Mouse (Mus musculus): ENCODE results near the gene Adh5. TPM values are rescaled to one million over a fixed set of nuclear protein-coding genes. Genes with fewer than 3 reads are reported as not detected.

Gene Adh5
- total and polyA plus RNA-seq, 3 experiments: 128 to 351 (median 187) TPM

DNA sequence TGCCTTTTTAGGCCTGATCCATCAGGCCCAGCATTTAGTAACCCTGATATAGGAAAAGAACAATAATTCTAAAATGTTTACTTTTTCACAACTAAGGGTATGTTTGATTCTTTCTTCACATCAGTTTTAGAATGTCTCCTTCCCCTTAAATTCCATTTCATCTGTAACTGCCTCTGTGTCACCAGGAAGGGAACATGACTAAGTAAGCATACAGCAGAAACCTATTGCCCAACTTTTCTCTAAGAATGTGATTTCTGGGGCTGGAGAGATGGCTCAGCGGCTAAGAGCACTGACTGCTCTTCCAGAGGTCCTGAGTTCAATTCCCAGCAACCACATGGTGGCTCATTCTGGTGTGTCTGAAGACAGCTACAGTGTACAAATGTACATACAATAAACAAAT is 11.3 kb downstream of the Adh5 start:
- no peak overlapping the region for H3K4me3 ChIP-seq (ENCODE audit: control insufficient read depth in 1 of 2, insufficient read depth in 1 of 2, low read depth in 2 of 2, low read length in 2 of 2)
- TF ChIP-seq MYB (IDR thresholded peaks at IDR 0.05; ENCODE audit: low read depth, low read length) (no peak), BHLHE40 (IDR thresholded peaks at IDR 0.05; ENCODE audit: borderline replicate concordance, low read depth, low read length) (no peak), ZC3H11A (IDR thresholded peaks at IDR 0.05; ENCODE audit: low read depth, low read length) (no peak), MAX (IDR thresholded peaks at IDR 0.05; ENCODE audit: low read length) (no peak), NELFE (IDR thresholded peaks at IDR 0.05; ENCODE audit: low read depth, low read length) (no peak)
- H3K9ac ChIP-seq (ENCODE audit: control insufficient read depth, low read depth, low read length, poor library complexity, severe bottlenecking): no peak overlapping the region
- H3K9me3 ChIP-seq (replicated peaks; ENCODE audit: insufficient read depth, low read length): no peaks in the 10 kb centered on the region
- no peaks in the 10 kb centered on the region for H3K27me3 ChIP-seq (ENCODE audit: control insufficient read depth in 1 of 2, insufficient read depth in 2 of 2, low read length in 2 of 2)
- no peaks in the 10 kb centered on the region for H3K79me2 ChIP-seq (ENCODE audit: control insufficient read depth, insufficient read depth, low read length, poor library complexity)
- DNase-seq (ENCODE audit: low read depth, low spot score): no peak
- H3K27ac ChIP-seq (ENCODE audit: control insufficient read depth, low read depth, low read length): no peak overlapping the region
- no peaks in the 10 kb centered on the region for H3K4me1 ChIP-seq (ENCODE audit: control insufficient read depth in 1 of 2, insufficient read depth in 2 of 2, low read length in 2 of 2)
- peaks cover 0 to 16% of the 10 kb centered on the region in 2 experiments; a peak in 2 of 4 replicates for H3K36me3 ChIP-seq (ENCODE audit: control insufficient read depth in 1 of 2, insufficient read depth in 2 of 2, low read length in 2 of 2)

DNA sequence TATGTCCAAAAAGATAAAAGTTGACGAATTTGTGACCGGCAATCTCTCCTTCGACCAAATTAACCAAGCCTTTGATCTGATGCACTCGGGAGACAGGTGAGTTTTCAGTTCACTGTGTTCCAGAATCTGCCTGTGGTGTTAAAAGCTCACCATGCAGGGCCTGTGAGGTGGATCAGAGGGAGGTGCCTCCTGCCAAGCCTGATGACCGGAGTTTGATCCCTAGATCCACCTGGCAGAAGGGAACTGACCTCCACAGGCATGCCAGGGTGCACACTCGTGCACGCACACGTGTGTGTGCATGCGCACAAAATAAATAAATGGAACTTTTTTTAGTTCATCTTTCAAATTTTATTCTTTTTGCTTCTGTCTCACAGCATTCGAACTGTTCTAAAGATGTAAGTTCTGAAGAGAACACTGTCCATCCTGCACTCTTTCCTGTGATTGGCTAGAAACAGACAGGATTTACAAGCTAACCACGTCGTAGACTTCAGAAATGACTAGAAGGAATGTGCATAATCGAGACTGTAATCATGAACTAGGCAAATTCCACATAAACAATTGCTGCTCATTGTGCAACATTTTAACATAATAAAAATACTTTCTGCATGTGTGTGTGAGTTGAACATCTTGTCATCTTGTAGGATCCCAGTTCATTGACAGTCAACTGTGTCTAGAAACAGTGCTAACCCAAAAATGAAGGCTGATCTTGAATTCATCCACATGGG is 12.0 kb downstream of the Adh5 start:
- TF ChIP-seq MAZ (IDR thresholded peaks at IDR 0.05; ENCODE audit: low read depth, low read length): no peak
- Histone ChIP-seq H3K79me2 (ENCODE audit: control insufficient read depth, insufficient read depth, low read length, poor library complexity) (no peaks in the 10 kb centered on the region), H3K36me3 (ENCODE audit: control insufficient read depth in 1 of 2, insufficient read depth in 2 of 2, low read length in 2 of 2) (peaks cover 0 to 18% of the 10 kb centered on the region in 2 experiments; a peak in 2 of 4 replicates), H3K27ac (ENCODE audit: control insufficient read depth, low read depth, low read length) (no peak overlapping the region), H3K9ac (ENCODE audit: control insufficient read depth, low read depth, low read length, poor library complexity, severe bottlenecking) (no peak overlapping the region), H3K27me3 (ENCODE audit: control insufficient read depth in 1 of 2, insufficient read depth in 2 of 2, low read length in 2 of 2) (no peaks in the 10 kb centered on the region), H3K9me3 (replicated peaks; ENCODE audit: insufficient read depth, low read length) (no peaks in the 10 kb centered on the region), H3K4me3 (ENCODE audit: control insufficient read depth in 1 of 2, insufficient read depth in 1 of 2, low read depth in 2 of 2, low read length in 2 of 2) (no peak overlapping the region), H3K4me1 (ENCODE audit: control insufficient read depth in 1 of 2, insufficient read depth in 2 of 2, low read length in 2 of 2) (no peaks in the 10 kb centered on the region)
- no peak for DNase-seq (ENCODE audit: low read depth, low spot score)

DNA sequence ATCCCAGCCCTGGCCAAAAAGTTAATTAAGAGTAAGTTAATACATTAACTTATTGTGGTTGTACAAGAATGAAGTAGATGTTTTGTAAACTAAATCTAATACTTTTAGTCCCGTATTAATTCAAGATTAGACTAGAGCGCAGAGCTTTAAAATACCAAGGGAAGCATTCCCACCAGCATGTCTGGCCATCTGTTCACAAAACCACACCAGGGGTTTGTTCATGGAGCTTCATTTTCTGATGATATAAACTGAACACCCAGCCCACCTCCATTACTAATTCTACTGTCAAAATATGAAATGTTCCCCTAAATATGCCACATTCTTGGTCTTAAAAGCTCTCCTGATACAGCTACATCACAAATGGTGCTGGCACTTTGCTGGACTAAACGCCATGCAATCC is 15.5 kb downstream of the Adh5 start:
- Histone ChIP-seq H3K4me3 (ENCODE audit: control insufficient read depth in 1 of 2, insufficient read depth in 1 of 2, low read depth in 2 of 2, low read length in 2 of 2) (no peak overlapping the region), H3K9ac (ENCODE audit: control insufficient read depth, low read depth, low read length, poor library complexity, severe bottlenecking) (no peak overlapping the region), H3K79me2 (ENCODE audit: control insufficient read depth, insufficient read depth, low read length, poor library complexity) (no peaks in the 10 kb centered on the region), H3K27ac (ENCODE audit: control insufficient read depth, low read depth, low read length) (no peak overlapping the region), H3K36me3 (ENCODE audit: control insufficient read depth in 1 of 2, insufficient read depth in 2 of 2, low read length in 2 of 2) (peaks cover 0 to 37% of the 10 kb centered on the region in 2 experiments; a peak in 2 of 4 replicates), H3K4me1 (ENCODE audit: control insufficient read depth in 1 of 2, insufficient read depth in 2 of 2, low read length in 2 of 2) (no peaks in the 10 kb centered on the region), H3K27me3 (ENCODE audit: control insufficient read depth in 1 of 2, insufficient read depth in 2 of 2, low read length in 2 of 2) (no peaks in the 10 kb centered on the region), H3K9me3 (replicated peaks; ENCODE audit: insufficient read depth, low read length) (no peaks in the 10 kb centered on the region)
- DNase-seq (ENCODE audit: low read depth, low spot score): no peak
- TF ChIP-seq CHD2 (IDR thresholded peaks at IDR 0.05; ENCODE audit: low read length) (no peak), TBP (IDR thresholded peaks at IDR 0.05; ENCODE audit: low read depth, low read length) (no peak), SIN3A (IDR thresholded peaks at IDR 0.05; ENCODE audit: low read length) (no peak), MEF2A (IDR thresholded peaks at IDR 0.05; ENCODE audit: extremely low read depth, insufficient replicate concordance, low read depth, low read length, poor library complexity, severe bottlenecking) (no peak), ETS1 (IDR thresholded peaks at IDR 0.05; ENCODE audit: low read depth, low read length) (no peak), TCF12 (IDR thresholded peaks at IDR 0.05; ENCODE audit: low read depth, low read length) (no peak), BHLHE40 (IDR thresholded peaks at IDR 0.05; ENCODE audit: borderline replicate concordance, low read depth, low read length) (no peak), HCFC1 (IDR thresholded peaks at IDR 0.05; ENCODE audit: low read depth, low read length) (no peak), GABPA (IDR thresholded peaks at IDR 0.05; ENCODE audit: low read depth, low read length) (no peak), ZNF384 (IDR thresholded peaks at IDR 0.05; ENCODE audit: low read depth, low read length) (no peak), RAD21 (IDR thresholded peaks at IDR 0.05; ENCODE audit: low read depth, low read length) (no peak), UBTF (IDR thresholded peaks at IDR 0.05; ENCODE audit: borderline replicate concordance, insufficient read depth, low read depth, low read length) (no peak), MAZ (IDR thresholded peaks at IDR 0.05; ENCODE audit: low read depth, low read length) (no peak), ELF1 (IDR thresholded peaks at IDR 0.05; ENCODE audit: low read depth, low read length) (no peak), ZMIZ1 (IDR thresholded peaks at IDR 0.05; ENCODE audit: low read depth, low read length) (no peak), MYC (IDR thresholded peaks at IDR 0.05; ENCODE audit: low read depth, low read length) (no peak), SMC3 (IDR thresholded peaks at IDR 0.05; ENCODE audit: low read depth, low read length) (no peak)
